Mouse (Mus musculus) gastrocnemius, postnatal 36 days (tissue): ENCODE data around the gene Tecta. TPM values are rescaled to one million over a fixed set of nuclear protein-coding genes. Genes with fewer than 3 reads are reported as not detected.

ENCODE experiments used
- microRNA-seq, 2 experiments: library from miRNA; unstranded; fragments of <30 nt; microRNA quantifications; one replicate each; pipeline ENCODE4 v1.2.0; 2021
- total RNA-seq, 2 experiments: library from RNA; stranded (reverse); gene quantifications; 2 replicates each; pipeline ENCODE4 v1.2.3; 2021

Gene Tecta
- total RNA-seq, 2 experiments from 2014 or later: 0.79 to 1.1 TPM

Small RNAs within 50 kb of the gene (microRNA-seq; reads per million reads assigned to microRNA genes)
- gene Gm44311: 0 reads per million in 2 experiments

Other genes starting within 250 kb of the Tecta start
- 10 to 100 TPM; 18.3 to 19.9 TPM for gene Sc5d, start 135.7 kb downstream of the Tecta start, total RNA-seq
- gene Tbcel, start 107.9 kb upstream of the Tecta start, total RNA-seq: 10 to 100 TPM; 15.1 to 18.7 TPM